Mouse (Mus musculus) spleen, adult 2 months (tissue): Measurements from ENCODE around the gene Gm49322. TPM values are rescaled to one million over a fixed set of nuclear protein-coding genes. Genes with fewer than 3 reads are reported as not detected.

ENCODE experiments used
- DNase-seq, 2 experiments: peaks; one replicate each; pipeline versions ENCODE4 v3.0.0 to v3.0.0-alpha.2; 2012 to 2021; ENCODE audit warnings: low spot score in 2 of 2, low read depth in 1 of 2
- H3K27ac ChIP-seq: fragments of 200-500 bp; 2 replicates; pipeline ENCODE4 v1.5.1; 2012; ENCODE audit warnings: low read length, inconsistent platforms; ENCODE audit not compliant: insufficient read depth
- H3K27me3 ChIP-seq: fragments of 200-500 bp; 2 replicates; pipeline ENCODE4 v1.6.1; 2012; ENCODE audit warnings: mild to moderate bottlenecking, moderate library complexity, low read length, inconsistent platforms; ENCODE audit not compliant: control insufficient read depth, insufficient read depth
- H3K36me3 ChIP-seq: fragments of 200-500 bp; 2 replicates; pipeline ENCODE4 v1.6.1; 2012; ENCODE audit warnings: mild to moderate bottlenecking, low read length, inconsistent platforms; ENCODE audit not compliant: control insufficient read depth, insufficient read depth
- H3K4me1 ChIP-seq: fragments of 200-500 bp; 2 replicates; pipeline ENCODE4 v1.6.1; 2011; ENCODE audit warnings: inconsistent platforms; ENCODE audit not compliant: control insufficient read depth, insufficient read depth, insufficient read length
- H3K4me3 ChIP-seq: fragments of 200-500 bp; 2 replicates; pipeline ENCODE4 v1.5.1; 2011; ENCODE audit warnings: mild to moderate bottlenecking, inconsistent platforms; ENCODE audit not compliant: insufficient read depth, insufficient read length; ENCODE audit errors: extremely low read depth
- CTCF ChIP-seq: fragments of 200-500 bp; IDR thresholded peaks from 2 replicates; pipeline ENCODE4 v1.5.1; 2011; ENCODE audit warnings: mild to moderate bottlenecking, inconsistent platforms; ENCODE audit not compliant: insufficient read depth, insufficient read length, insufficient replicate concordance; ENCODE audit errors: extremely low read depth
- POLR2A ChIP-seq: fragments of 200-500 bp; IDR thresholded peaks from 2 replicates; pipeline ENCODE4 v1.6.1; 2011; ENCODE audit warnings: low read depth, low read length, inconsistent platforms
- WGBS: fragments of 180-500 bp; shearing (Covaris S2); methylation state at CpG from one replicate; pipeline ENCODE4 v1.1.7; 2018; 5-methylcytosine and 5-hydroxymethylcytosine counted together
- polyA plus RNA-seq: library from polyadenylated mRNA; depleted of rRNA; stranded (reverse); fragments of >200 nt; gene quantifications from 2 replicates; pipeline ENCODE4 v1.2.3, GENCODE M21; 2012

Gm49322 gene
- polyA plus RNA-seq, 1 experiment, result 3.0 TPM

DNA sequence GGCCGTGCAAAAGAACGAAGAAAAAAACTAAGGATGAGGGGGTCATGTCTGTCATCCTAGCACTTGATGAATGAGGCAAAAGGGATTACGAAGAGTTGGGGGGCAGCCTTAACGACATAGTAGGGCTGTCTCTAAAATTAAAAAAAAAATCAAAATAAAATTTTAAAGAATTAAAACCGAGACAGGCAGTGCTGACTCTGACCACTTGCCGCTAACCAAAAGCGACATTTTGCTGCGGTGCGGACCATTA is 15.8 kb downstream of the Gm49322 start:
- 3% methylated on average over 9 of the region's 9 CpGs for WGBS
- no peaks in the 10 kb centered on the region for H3K36me3 ChIP-seq
- peak overlapping the region; percentile 65 for H3K4me3 ChIP-seq
- peaks cover 4% of the 10 kb centered on the region; the same call in 1 of the 2 replicates for H3K4me1 ChIP-seq
- peak overlapping the region; percentile 88 for H3K27ac ChIP-seq
- no peak for DNase-seq
- TF ChIP-seq POLR2A (no peak), CTCF (no peak)
- no peaks in the 10 kb centered on the region for H3K27me3 ChIP-seq

DNA sequence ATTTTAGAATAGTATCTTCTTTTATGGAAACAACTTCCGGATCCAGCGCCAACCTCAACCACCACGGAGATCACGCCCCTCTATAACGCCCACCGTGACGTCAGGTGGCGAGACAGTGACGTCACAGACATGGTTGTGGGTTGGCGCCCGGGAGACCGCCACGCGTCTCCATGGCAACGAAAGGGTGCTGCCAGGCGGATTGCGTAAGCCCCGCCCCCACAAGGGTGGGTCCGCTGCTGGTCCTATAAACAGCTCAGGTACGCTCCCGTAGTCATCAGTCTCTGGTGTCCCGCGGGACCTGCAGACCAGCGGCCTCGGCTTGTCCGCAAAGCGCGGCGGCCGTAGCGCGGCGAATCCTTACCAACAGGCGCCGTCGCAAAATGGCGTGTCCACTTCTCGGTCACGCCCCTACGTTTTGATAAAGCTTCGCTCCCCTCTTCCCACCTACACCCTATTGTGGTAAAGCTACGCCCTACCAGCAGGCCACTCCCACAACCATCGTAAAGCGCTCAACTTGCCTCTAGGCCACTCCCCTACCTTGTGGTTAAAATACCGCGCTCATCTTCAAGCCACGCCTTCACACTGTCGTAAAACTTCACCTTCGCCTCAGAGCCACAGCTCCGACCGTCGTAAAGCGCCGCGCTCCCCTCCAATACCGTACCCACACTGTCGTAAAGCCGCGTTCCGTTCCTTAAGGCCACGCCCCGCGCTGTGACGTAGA is 16.3 kb downstream of the Gm49322 start:
- Histone ChIP-seq H3K36me3 (no peaks in the 10 kb centered on the region), H3K4me3 (peak overlapping the region; percentile 65), H3K4me1 (peaks cover 4% of the 10 kb centered on the region; the same call in 1 of the 2 replicates), H3K27me3 (no peaks in the 10 kb centered on the region), H3K27ac (peak overlapping the region; percentile 88)
- DNase-seq, result peak; percentile 99 to 100
- under 1% methylated on average over 64 of the region's 64 CpGs for WGBS
- TF ChIP-seq POLR2A, result no peak; the same call in 1 of the 2 replicates
- TF ChIP-seq CTCF, result no peak

DNA sequence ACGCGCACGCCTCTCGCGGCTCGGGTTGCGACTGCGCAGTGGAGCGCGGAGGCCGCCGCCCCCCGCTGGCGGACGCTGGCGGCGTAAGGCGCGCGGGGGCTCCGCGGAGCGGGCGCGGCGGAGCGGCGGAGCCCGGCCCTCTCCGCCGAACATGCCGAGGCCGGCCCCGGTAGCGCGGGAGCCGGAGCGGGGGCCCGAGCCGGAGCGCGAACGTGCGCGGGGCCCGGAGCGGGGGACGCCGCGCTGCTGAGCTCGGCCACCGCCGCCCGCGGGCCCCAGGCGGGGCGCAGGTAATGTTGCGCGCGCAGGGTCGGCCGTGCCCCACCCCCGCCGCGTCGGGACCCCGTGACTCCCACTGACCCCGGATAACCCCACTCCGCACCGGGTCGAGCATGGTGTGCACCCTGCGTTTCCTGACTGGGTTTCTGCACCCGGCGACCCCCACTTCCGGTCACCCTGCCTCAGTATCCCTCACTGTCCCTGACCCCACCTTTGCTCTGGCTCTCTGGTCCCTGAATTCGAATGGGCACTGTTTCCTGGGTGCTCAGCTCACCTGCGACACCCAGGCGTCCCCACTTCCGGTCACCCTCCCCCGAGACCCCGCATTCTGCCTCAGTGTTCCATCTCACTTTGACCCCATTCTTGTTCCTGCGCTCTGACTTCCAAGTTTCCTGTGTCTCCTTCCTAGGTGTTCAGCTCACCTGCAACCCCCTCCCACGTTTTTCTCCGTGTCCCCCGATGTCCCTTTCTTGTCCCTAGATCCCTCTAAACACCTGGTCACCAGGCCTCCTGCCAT is 17.0 kb downstream of the Gm49322 start, which contains the start of gene Csnk1g2:
Gene Csnk1g2 (plus strand): TSS at position 178 of the 796 bp plus-strand sequence.
- no peaks in the 10 kb centered on the region for H3K27me3 ChIP-seq
- peaks cover 10% of the 10 kb centered on the region; the same call in 1 of the 2 replicates for H3K4me1 ChIP-seq
- 1% methylated on average over 84 of the region's 85 CpGs for WGBS
- no peaks in the 10 kb centered on the region for H3K36me3 ChIP-seq
- H3K4me3 ChIP-seq, result peak within 1 kb of the TSS; percentile 87
- H3K27ac ChIP-seq, result peak within 1 kb of the TSS; percentile 92
- TF ChIP-seq CTCF (no peak), POLR2A (no peak; the same call in 1 of the 2 replicates)
- peak in 1 of 2 experiments; percentile 57 for DNase-seq

DNA sequence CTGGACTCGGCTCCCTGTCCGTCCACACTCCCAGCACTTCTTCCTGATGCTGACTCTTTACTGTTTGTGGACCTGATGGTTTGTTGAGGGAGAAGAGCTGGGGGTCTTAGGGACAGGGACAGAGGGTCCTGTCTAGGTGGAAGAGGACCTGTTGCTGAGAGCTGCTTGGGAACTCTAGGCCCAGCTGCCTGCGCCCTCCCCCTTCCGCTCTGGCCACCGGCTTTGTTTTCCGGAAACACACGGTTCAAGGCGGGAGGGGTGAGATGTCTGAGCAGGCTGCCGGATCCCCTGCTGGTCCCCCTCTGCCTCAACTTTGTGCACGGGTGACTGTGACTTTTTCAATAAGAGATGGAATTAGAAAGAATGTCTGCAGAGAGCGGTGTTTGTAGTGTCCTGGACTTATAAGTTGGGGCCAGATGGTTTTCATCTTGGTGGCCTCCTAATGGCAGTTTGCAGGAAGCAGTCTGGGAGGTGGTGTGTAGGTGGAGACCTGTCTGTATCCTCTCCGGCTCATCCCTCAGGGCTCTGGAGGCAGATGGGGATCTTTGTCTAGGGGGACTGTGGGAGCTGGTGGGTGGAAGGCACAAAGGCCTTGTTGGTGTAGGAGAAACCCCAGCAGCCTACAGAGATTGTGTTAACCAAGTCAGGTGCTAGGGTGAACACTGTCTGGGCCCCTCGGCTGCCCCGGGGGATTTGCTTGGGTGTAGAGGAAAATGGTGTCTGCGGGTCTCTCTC is 17.8 kb downstream of the Gm49322 start:
- 2% methylated on average over 15 of the region's 15 CpGs for whole genome bisulfite sequencing
- Histone ChIP-seq H3K27me3 (no peaks in the 10 kb centered on the region), H3K36me3 (no peaks in the 10 kb centered on the region), H3K4me3 (peak overlapping the region; percentile 87), H3K4me1 (peaks cover 7% of the 10 kb centered on the region; the same call in 1 of the 2 replicates), H3K27ac (peak overlapping the region; percentile 92)
- TF ChIP-seq CTCF (no peak), POLR2A (peak; percentile 43; the same call in 1 of the 2 replicates)
- DNase-seq, result peak in 1 of 2 experiments; percentile 81

DNA sequence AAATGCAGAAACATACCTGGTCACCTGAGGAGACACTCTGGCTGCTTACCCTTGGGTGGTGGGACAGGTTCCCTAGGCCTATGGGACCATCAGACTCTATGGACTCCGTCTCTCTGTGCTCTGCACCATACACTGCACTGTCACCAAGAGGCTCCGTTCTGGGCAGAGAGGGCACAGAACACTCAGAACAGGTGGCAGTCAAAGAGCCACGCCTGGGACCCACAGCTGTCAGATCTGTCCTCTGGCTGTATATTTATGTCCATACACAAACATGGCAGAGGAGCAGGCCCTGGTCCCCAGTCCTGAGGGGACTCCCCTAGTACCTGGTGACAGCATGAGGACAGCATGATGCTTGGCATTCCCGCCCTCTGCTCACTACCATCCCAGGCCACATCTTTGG is 19.9 kb downstream of the Gm49322 start:
- no peak overlapping the region for H3K4me3 ChIP-seq
- 87% methylated on average over 4 of the region's 4 CpGs for WGBS
- H3K27me3 ChIP-seq, result no peaks in the 10 kb centered on the region
- peaks cover 21% of the 10 kb centered on the region; the same call in 1 of the 2 replicates for H3K4me1 ChIP-seq
- H3K36me3 ChIP-seq, result no peaks in the 10 kb centered on the region
- no peak for DNase-seq
- no peak for TF ChIP-seq POLR2A
- TF ChIP-seq CTCF, result no peak
- H3K27ac ChIP-seq, result no peak overlapping the region

DNA sequence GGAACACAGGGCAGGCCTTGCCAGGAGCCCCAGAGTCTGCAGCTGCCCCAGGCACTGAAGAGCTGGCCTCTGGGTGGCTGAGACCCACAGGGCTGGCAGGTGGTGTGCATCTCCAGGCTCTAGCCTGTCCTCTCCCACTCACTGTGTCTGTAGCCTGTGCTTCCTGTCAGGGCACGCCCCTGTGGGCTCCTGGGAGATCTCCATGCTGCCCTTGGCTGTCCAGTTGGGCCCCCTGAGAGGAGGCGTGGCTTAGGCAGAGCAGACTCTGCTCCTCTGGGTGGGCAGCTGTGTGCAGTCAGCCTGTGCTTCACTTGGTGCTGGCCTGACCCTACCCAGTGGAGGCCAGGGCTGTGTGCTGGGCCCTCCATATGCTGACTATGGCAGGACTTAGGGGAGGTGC is 21.9 kb downstream of the Gm49322 start:
- Histone ChIP-seq H3K4me3 (no peak overlapping the region), H3K4me1 (peaks cover 21% of the 10 kb centered on the region; the same call in 1 of the 2 replicates), H3K36me3 (no peaks in the 10 kb centered on the region), H3K27me3 (no peaks in the 10 kb centered on the region), H3K27ac (no peak overlapping the region)
- no peak for DNase-seq
- WGBS, result 23% methylated on average over 2 of the region's 2 CpGs
- TF ChIP-seq POLR2A (no peak), CTCF (no peak)
